Mouse (Mus musculus) layer of hippocampus, adult 9-10 months (tissue): ENCODE data around the gene Slc29a1.

Source experiments
- DNase-seq: peaks from one replicate; pipeline ENCODE4 v3.0.0; 2022; ENCODE audit warnings: low spot score

Gene Slc29a1

GRCm38 (mm10) chr17:45612008-45612407 lies 12.6 kb upstream of the Slc29a1 start:
- no peak for DNase-seq

- DNase-seq: no peak
These were observed 10.9 kb upstream of the Slc29a1 start for GRCm38 (mm10) chr17:45610144-45610866.

- no peak for DNase-seq
These were observed 9.0 kb upstream of the Slc29a1 start for GRCm38 (mm10) chr17:45608396-45608795.

- no peak for DNase-seq
These were observed 7.8 kb upstream of the Slc29a1 start for GRCm38 (mm10) chr17:45606992-45607879.

- no peak for DNase-seq
These were observed 3.6 kb upstream of the Slc29a1 start for GRCm38 (mm10) chr17:45602984-45603383.

GRCm38 (mm10) chr17:45601877-45602304 lies 2.5 kb upstream of the Slc29a1 start, which contains the start of gene Mymx:
Mymx (minus strand) TSS chr17:45602102.
- no peak for DNase-seq

- no peak for DNase-seq
These were observed 1.9 kb upstream of the Slc29a1 start for GRCm38 (mm10) chr17:45601325-45601724.

GRCm38 (mm10) chr17:45600267-45600666 lies 861 bp upstream of the Slc29a1 start:
- no peak for DNase-seq

- DNase-seq: no peak
These were observed 515 bp downstream of the Slc29a1 start for GRCm38 (mm10) chr17:45598891-45599290.

- DNase-seq: no peak
These were observed 1.0 kb downstream of the Slc29a1 start for GRCm38 (mm10) chr17:45598376-45598775.

- no peak for DNase-seq
These were observed 1.6 kb downstream of the Slc29a1 start for GRCm38 (mm10) chr17:45597787-45598186.

- no peak for DNase-seq
These were observed 2.6 kb downstream of the Slc29a1 start for GRCm38 (mm10) chr17:45596631-45597396.

- DNase-seq: no peak
These were observed 3.5 kb downstream of the Slc29a1 start for GRCm38 (mm10) chr17:45595736-45596390.

- no peak for DNase-seq
These were observed 4.3 kb downstream of the Slc29a1 start for GRCm38 (mm10) chr17:45594881-45595735.

- no peak for DNase-seq
These were observed 5.2 kb downstream of the Slc29a1 start for GRCm38 (mm10) chr17:45594195-45594594.

- no peak for DNase-seq
These were observed 5.9 kb downstream of the Slc29a1 start for GRCm38 (mm10) chr17:45593479-45593878.

GRCm38 (mm10) chr17:45592606-45593431 lies 6.6 kb downstream of the Slc29a1 start:
- no peak for DNase-seq

GRCm38 (mm10) chr17:45591701-45592605 lies 7.5 kb downstream of the Slc29a1 start:
- DNase-seq: no peak

GRCm38 (mm10) chr17:45590410-45590809 lies 9.0 kb downstream of the Slc29a1 start:
- no peak for DNase-seq
